Mouse (Mus musculus): ENCODE data around the gene Tnrc6a. TPM values are rescaled to one million over a fixed set of nuclear protein-coding genes. Genes with fewer than 3 reads are reported as not detected.

Gene Tnrc6a
- polyA plus RNA-seq, 1 experiment from 2014 or later, result 17.7 TPM

DNA sequence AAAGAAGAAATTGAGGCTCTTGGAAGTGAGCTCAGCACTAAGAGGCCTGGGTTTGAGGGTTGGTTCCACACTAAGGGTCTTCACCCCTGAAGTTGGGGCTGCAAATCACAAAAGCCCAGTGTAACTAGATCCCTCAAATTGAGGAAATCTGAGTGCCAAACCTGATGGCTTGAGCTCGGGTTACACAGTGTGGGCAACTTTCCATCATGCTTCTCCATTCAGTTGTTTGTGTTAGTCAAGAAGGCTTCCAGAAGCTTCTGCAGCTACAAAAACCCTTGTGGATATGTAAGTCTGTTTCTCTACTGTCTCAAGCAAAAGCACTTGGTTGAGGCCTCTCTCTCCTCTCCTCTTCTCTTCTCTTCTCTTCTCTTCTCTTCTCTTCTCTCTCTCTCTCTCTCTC is 17.8 kb upstream of the Tnrc6a start:
- Histone ChIP-seq H3K4me1 (replicated peaks) (peaks cover 18% of the 10 kb centered on the region), H3K4me3 (replicated peaks) (no peak overlapping the region), H3K4me2 (no peak overlapping the region), H3K9ac (no peak overlapping the region), H3K9me3 (replicated peaks) (no peaks in the 10 kb centered on the region), H3K36me3 (no peaks in the 10 kb centered on the region), H3K27me3 (no peaks in the 10 kb centered on the region), H3K27ac (no peak overlapping the region)
- WGBS (ENCODE audit: insufficient replicate concordance), result 38% methylated on average over 1 of the region's 1 CpGs
- ATAC-seq (ENCODE audit: low read depth) (no peak), DNase-seq (no peak)

DNA sequence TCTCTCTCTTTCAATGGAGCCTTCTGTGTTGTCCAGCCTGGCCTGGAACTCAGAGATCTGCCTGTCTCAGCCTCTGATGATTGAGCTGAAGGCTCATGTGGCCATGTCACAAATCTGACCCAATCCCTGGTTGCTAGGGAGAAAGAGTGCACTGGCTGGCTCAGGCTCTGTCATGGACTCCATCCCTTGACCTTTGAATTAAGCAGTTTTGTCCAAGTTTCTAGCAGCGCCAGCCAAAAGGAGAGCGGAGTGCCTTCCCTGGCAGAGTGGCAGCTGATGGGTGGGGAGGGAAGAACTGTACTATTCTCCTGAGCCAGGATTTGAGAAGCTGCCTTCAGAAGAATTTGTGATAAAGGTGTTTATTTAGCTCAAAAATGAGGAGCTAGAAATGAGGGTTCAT is 17.4 kb upstream of the Tnrc6a start:
- ATAC-seq (ENCODE audit: low read depth) (no peak), DNase-seq (no peak)
- no peaks in the 10 kb centered on the region for H3K9me3 ChIP-seq (replicated peaks)
- H3K27me3 ChIP-seq, result no peaks in the 10 kb centered on the region
- H3K4me1 ChIP-seq (replicated peaks), result peaks cover 18% of the 10 kb centered on the region
- no peak overlapping the region for H3K4me3 ChIP-seq (replicated peaks)
- 72% methylated on average over 2 of the region's 2 CpGs for WGBS (ENCODE audit: insufficient replicate concordance)
- H3K27ac ChIP-seq, result no peak overlapping the region
- H3K36me3 ChIP-seq, result no peaks in the 10 kb centered on the region
- no peak overlapping the region for H3K9ac ChIP-seq
- H3K4me2 ChIP-seq, result no peak overlapping the region

DNA sequence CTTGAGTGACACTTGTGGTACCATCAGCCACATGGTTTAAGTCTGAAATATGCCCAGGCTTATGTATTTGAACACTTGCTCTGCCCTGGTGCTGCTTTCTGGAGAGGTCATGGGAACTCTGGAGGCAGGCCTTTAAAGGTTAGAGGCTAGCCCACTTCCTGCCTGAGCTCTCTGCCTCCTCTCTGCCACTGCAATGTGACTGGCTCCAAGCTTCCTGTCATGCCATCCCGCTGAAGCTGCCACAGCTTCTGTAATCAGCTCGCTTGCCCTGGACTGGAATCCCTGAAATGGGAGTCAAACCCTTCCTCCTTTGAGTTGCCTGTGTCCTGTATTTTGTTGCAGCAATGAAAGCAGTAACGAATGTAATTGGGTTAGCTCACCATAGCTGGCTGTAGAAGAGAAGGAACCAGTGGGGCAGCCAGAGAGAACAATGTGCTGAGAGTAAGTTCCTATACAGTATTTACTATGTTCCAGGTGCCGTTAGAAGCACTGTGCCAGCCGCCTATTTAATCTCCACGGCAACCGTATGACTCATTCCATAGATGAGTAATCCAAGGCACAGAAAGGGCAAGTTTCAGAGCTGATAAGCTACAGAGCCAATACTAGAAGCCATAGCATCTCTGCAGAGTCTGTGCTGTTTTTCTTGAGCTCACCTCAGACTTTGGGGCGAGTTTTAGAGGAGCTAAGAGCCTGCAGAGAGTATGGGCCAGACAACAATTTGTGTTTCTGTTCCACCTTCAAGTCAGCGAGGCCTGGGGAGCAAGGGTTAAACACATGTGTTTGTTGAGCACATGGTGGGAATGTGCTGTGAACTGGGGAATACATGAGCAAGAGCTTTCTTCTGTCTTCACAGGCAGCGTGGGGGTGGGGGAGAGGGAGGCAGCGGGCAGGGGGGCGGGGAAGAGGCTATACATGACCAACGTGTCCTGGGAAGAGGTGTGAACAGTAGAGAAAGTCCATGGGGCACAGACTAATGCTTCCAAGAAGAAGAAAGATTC is 15.3 kb upstream of the Tnrc6a start:
- H3K36me3 ChIP-seq, result no peaks in the 10 kb centered on the region
- DNase-seq, result no peak
- H3K9me3 ChIP-seq (replicated peaks), result no peaks in the 10 kb centered on the region
- H3K4me2 ChIP-seq, result no peak overlapping the region
- no peak overlapping the region for H3K4me3 ChIP-seq (replicated peaks)
- no peak overlapping the region for H3K27ac ChIP-seq
- H3K9ac ChIP-seq, result no peak overlapping the region
- 46% methylated on average over 13 of the region's 13 CpGs for WGBS (ENCODE audit: insufficient replicate concordance)
- no peaks in the 10 kb centered on the region for H3K27me3 ChIP-seq
- peak; percentile 51; the same call in 1 of the 2 replicates for ATAC-seq (ENCODE audit: low read depth)
- peaks cover 18% of the 10 kb centered on the region for H3K4me1 ChIP-seq (replicated peaks)

DNA sequence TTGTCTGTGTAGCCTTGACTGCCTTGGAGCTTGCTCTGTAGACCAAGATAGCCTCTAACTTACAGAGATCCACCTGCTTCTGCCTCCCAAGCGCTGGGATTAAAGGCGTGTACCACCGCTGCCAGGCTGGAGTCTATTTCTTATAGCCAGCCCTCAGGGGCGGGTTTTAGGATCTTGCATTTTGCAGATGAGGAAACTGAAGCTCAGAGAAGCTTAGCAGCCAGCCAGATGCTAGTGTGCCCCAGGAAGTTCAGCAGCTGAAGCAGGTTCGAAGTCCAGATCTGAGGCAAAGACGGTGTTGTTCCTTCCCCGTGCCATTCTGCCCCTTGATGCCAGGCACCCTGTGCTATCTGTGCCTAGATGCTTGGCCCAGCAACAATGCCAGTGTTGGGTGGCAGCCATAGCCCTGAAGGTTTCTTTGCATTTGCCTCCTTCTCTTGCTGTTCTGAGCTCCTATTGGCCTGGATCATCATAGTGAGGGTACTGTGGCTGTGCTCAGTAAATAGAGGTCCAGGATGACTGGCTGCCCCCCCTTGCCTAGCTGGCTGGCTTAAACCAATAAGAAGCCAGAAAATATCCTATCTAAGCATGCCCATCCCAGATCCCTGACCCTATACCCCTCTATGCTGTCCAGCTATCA is 14.2 kb upstream of the Tnrc6a start:
- 69% methylated on average over 7 of the region's 7 CpGs for whole genome bisulfite sequencing (ENCODE audit: insufficient replicate concordance)
- Histone ChIP-seq H3K27me3 (no peaks in the 10 kb centered on the region), H3K27ac (no peak overlapping the region), H3K9ac (no peak overlapping the region), H3K4me3 (replicated peaks) (no peak overlapping the region), H3K36me3 (no peaks in the 10 kb centered on the region), H3K4me2 (no peak overlapping the region), H3K9me3 (replicated peaks) (no peaks in the 10 kb centered on the region), H3K4me1 (replicated peaks) (peaks cover 18% of the 10 kb centered on the region)
- DNase-seq, result no peak
- ATAC-seq (ENCODE audit: low read depth), result no peak

DNA sequence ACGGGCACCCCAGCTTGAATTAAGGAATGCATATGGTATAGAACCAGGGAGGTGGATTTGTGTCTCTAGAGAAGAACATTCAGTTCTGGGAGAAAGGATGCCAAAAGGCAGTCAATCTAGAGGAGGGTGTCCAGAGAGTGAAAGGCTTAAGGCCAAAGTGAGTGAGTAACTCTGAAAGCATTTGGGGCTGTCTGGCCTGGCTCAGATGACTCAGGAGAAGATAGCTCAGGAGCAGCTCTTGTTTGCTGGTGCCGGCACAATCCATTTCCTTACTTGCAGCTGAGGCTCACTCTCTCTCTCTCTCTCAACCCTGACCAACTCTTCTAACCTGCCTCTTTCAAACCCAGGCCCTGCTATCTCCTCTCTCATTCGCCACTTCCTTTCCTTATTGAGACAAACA is 13.6 kb upstream of the Tnrc6a start:
- peaks cover 18% of the 10 kb centered on the region for H3K4me1 ChIP-seq (replicated peaks)
- H3K27ac ChIP-seq, result no peak overlapping the region
- H3K4me3 ChIP-seq (replicated peaks), result no peak overlapping the region
- H3K27me3 ChIP-seq, result no peaks in the 10 kb centered on the region
- no peak overlapping the region for H3K9ac ChIP-seq
- 43% methylated on average over 3 of the region's 3 CpGs for WGBS (ENCODE audit: insufficient replicate concordance)
- ATAC-seq (ENCODE audit: low read depth) (no peak), DNase-seq (no peak)
- no peak overlapping the region for H3K4me2 ChIP-seq
- H3K36me3 ChIP-seq, result no peaks in the 10 kb centered on the region
- H3K9me3 ChIP-seq (replicated peaks), result no peaks in the 10 kb centered on the region

DNA sequence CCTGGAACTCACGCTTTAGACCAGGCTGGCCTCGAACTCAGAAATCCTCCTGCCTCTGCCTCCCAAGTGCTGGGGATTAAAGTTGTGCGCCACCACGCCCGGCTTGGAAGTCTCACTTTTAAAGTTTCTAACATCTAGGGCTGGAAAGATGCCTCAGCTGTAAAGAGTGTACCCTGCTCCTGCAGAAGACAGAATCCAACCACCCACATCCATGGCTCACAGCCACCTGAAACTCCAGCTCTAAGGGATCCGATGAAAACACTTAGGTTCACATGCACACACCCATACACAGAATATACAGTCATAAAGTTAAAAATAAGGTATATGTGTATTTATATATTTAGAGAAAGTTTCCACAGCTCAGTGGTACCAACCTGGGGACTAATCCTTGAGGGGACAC is 10.1 kb upstream of the Tnrc6a start:
- no peak overlapping the region for H3K4me2 ChIP-seq
- H3K36me3 ChIP-seq, result no peaks in the 10 kb centered on the region
- no peak overlapping the region for H3K4me3 ChIP-seq (replicated peaks)
- H3K9me3 ChIP-seq (replicated peaks), result no peaks in the 10 kb centered on the region
- H3K9ac ChIP-seq, result no peak overlapping the region
- WGBS (ENCODE audit: insufficient replicate concordance), result 77% methylated on average over 6 of the region's 6 CpGs
- ATAC-seq (ENCODE audit: low read depth), result no peak
- DNase-seq, result no peak
- H3K27me3 ChIP-seq, result no peaks in the 10 kb centered on the region
- H3K27ac ChIP-seq, result no peak overlapping the region
- H3K4me1 ChIP-seq (replicated peaks), result peaks cover 10% of the 10 kb centered on the region

DNA sequence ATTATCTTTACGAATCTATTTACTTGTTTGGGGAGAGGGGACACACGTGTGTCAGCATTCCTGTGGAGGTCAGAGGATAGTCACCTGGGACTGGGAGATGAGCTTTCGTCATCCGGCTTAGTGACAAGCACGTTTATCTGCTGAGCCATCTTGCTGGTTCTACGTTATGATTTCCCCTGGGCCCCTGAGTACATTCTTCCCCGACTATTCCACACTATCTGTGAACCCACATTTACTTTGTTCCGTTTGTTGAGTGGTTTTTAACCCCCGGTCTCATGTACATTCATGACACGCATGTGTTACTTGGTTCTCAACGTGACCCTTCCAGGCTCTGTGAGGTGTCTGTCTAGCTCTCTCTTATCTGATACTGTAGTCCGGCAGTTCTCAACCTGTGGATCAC is 6.9 kb upstream of the Tnrc6a start:
- Histone ChIP-seq H3K9me3 (replicated peaks) (no peaks in the 10 kb centered on the region), H3K27me3 (no peaks in the 10 kb centered on the region), H3K4me1 (replicated peaks) (no peaks in the 10 kb centered on the region; the same call in 1 of the 2 replicates), H3K27ac (no peak overlapping the region), H3K36me3 (no peaks in the 10 kb centered on the region), H3K9ac (no peak overlapping the region), H3K4me2 (0 out of 2 replicates have a peak overlapping the region, but pooled peaks have one; percentile 6), H3K4me3 (replicated peaks) (no peak overlapping the region)
- DNase-seq (no peak), ATAC-seq (ENCODE audit: low read depth) (peak; percentile 43)
- 19% methylated on average over 12 of the region's 12 CpGs for WGBS (ENCODE audit: insufficient replicate concordance)

DNA sequence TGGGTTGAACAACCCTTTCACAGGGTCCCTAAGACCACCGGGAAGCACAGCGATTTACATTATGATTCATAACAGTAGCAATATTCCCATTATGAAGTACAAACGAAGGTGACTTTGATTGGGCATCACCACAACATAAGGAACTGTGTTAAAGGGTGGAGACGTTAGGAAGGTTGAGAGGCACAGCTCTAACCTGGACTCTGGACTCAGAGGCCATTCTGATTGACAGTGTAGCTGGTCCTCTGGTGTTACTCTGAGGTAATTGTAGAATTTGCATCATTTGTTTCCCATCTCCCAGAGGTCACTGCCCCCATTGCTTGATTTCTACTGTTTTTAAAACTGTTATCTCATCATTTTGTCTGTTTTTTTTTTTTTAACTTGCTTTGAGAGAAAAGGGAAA is 6.5 kb upstream of the Tnrc6a start:
- no peaks in the 10 kb centered on the region for H3K9me3 ChIP-seq (replicated peaks)
- H3K9ac ChIP-seq, result no peak overlapping the region
- WGBS (ENCODE audit: insufficient replicate concordance), result 60% methylated on average over 4 of the region's 4 CpGs
- ATAC-seq (ENCODE audit: low read depth) (no peak), DNase-seq (no peak)
- H3K27me3 ChIP-seq, result no peaks in the 10 kb centered on the region
- H3K4me2 ChIP-seq, result no peak overlapping the region
- H3K27ac ChIP-seq, result no peak overlapping the region
- no peaks in the 10 kb centered on the region for H3K36me3 ChIP-seq
- H3K4me1 ChIP-seq (replicated peaks), result no peaks in the 10 kb centered on the region; the same call in 1 of the 2 replicates
- H3K4me3 ChIP-seq (replicated peaks), result no peak overlapping the region

DNA sequence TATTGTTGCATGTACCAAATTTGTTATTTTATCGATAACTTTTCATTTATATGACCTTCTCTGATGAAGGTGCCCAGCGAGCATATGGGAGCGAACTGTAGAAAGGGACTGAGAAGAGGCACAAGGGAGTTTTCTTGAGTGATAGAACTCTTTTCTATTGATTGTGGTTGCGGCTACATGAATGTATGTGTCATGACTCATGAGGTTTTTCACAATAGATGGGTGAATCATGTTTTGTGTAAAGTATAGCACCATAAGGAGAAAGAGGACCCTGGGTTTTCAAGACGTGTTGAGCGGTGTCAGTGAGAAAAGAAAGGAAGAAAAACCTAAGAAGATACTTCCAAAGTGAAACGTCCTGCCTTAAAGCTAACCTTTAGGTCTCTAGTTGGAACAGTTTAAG is 3.2 kb upstream of the Tnrc6a start:
- 70% methylated on average over 7 of the region's 7 CpGs for WGBS (ENCODE audit: insufficient replicate concordance)
- no peak for DNase-seq

DNA sequence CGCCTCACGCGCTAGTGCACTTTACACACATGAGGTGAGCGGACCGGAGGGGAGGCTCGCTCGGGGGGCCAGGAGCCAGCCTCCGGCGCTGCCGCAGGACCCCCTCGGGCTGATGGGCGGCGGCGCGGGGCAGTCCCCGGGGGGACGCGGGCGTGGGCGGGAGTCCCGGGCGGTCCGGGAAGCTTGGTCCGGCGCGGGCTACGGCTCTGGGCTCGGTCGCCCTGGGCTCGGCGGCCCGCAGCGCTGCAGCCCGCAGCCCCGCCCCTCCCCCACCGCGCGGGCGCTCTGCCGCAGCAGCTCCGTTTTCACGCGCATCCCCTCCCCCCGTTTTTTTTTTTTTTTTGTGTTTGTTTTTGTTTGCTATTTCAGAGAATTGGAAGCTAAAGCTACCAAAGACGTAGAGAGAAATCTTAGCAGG is 623 bp downstream of the Tnrc6a start:
- H3K4me2 ChIP-seq, result peak overlapping the region; percentile 77
- DNase-seq (no peak), ATAC-seq (ENCODE audit: low read depth) (peak; percentile 76)
- H3K9me3 ChIP-seq (replicated peaks), result no peaks in the 10 kb centered on the region
- H3K4me3 ChIP-seq (replicated peaks), result peak overlapping the region; percentile 100
- no peaks in the 10 kb centered on the region for H3K27me3 ChIP-seq
- peaks cover 36% of the 10 kb centered on the region for H3K4me1 ChIP-seq (replicated peaks)
- H3K27ac ChIP-seq, result peak overlapping the region; percentile 92
- H3K36me3 ChIP-seq, result peaks cover 17% of the 10 kb centered on the region
- WGBS (ENCODE audit: insufficient replicate concordance), result under 1% methylated on average over 37 of the region's 45 CpGs
- H3K9ac ChIP-seq, result peak overlapping the region; percentile 99

More for the DNA sequence above, 3.2 kb upstream of the Tnrc6a start:
- no peaks in the 10 kb centered on the region for H3K36me3 ChIP-seq
- H3K9ac ChIP-seq, result no peak overlapping the region
- no peak for ATAC-seq (ENCODE audit: low read depth)
- H3K27me3 ChIP-seq, result no peaks in the 10 kb centered on the region
- no peak overlapping the region for H3K27ac ChIP-seq
- no peak overlapping the region for H3K4me2 ChIP-seq
- H3K4me1 ChIP-seq (replicated peaks), result peaks cover 12% of the 10 kb centered on the region
- no peaks in the 10 kb centered on the region for H3K9me3 ChIP-seq (replicated peaks)
- H3K4me3 ChIP-seq (replicated peaks), result no peak overlapping the region

DNA sequence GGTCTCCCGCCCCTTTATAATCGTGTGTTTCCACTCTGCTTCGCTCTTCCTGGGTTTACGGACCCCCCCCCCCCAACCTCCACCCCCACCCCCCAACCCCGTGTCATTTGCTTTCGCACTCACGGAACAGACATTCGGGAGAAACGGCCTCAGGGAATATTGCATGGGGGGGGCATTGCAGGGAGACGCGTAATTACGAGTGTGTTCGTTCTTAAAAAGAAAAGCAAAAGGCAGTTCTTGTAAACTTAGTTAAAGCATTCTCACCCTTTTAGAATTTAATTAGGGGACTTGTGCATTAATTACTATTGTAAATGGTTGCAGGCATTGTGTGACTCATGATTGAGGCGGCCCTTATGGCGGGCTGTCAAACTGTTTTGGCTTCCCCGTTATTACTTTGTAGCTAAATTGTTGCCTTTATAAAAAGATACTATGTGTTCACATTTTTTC is 1.1 kb downstream of the Tnrc6a start:
- ATAC-seq (ENCODE audit: low read depth), result no peak
- peak overlapping the region; percentile 99 for H3K9ac ChIP-seq
- no peak for DNase-seq
- under 1% methylated on average over 16 of the region's 16 CpGs for WGBS (ENCODE audit: insufficient replicate concordance)
- peak overlapping the region; percentile 77 for H3K4me2 ChIP-seq
- peaks cover 36% of the 10 kb centered on the region for H3K4me1 ChIP-seq (replicated peaks)
- peak overlapping the region; percentile 92 for H3K27ac ChIP-seq
- H3K9me3 ChIP-seq (replicated peaks), result no peaks in the 10 kb centered on the region
- H3K4me3 ChIP-seq (replicated peaks), result peak overlapping the region; percentile 100
- no peaks in the 10 kb centered on the region for H3K27me3 ChIP-seq
- H3K36me3 ChIP-seq, result peaks cover 17% of the 10 kb centered on the region
